Mouse (Mus musculus) liver, postnatal 0 days (tissue): Measurements from ENCODE around the gene Stk35. TPM values are rescaled to one million over a fixed set of nuclear protein-coding genes. Genes with fewer than 3 reads are reported as not detected.
A peak's percentile ranks its signal among the peaks of the same experiment; 100 is the strongest.
"Not testable (repeated sequence)": the region's sequence is repeated elsewhere in the genome, so short reads cannot be mapped to it uniquely, and the experiment has no call there.

Experiments used
- ATAC-seq: fragments of 200-750 bp; cut with Nextera tagmentation; 2 replicates; pipeline ENCODE4 v1.8.0; 2017; ENCODE audit warnings: mild to moderate bottlenecking, moderate library complexity
- DNase-seq: peaks from one replicate; pipeline ENCODE4 v3.0.0-alpha.2; 2016
- H3K27ac ChIP-seq: fragments of 300-500 bp; sonication (generic); 2 replicates; pipeline ENCODE4 v1.5.1; 2014; ENCODE audit warnings: antibody characterized with exemption, moderate library complexity, mild to moderate bottlenecking, low read depth
- H3K27me3 ChIP-seq: fragments of 300-500 bp; sonication (generic); 2 replicates; pipeline ENCODE4 v1.6.1; 2014; ENCODE audit warnings: low read length, control low read depth, mixed read lengths; ENCODE audit not compliant: insufficient read depth
- H3K36me3 ChIP-seq: fragments of 300-500 bp; sonication (generic); replicated peaks from 2 replicates; pipeline ENCODE4 v1.6.1; 2014; ENCODE audit warnings: mild to moderate bottlenecking, control low read depth, low read length, moderate library complexity, mixed read lengths; ENCODE audit not compliant: insufficient read depth
- H3K4me1 ChIP-seq: fragments of 300-500 bp; sonication (generic); 2 replicates; pipeline ENCODE4 v1.6.1; 2014; ENCODE audit warnings: antibody characterized with exemption, mild to moderate bottlenecking, control low read depth; ENCODE audit not compliant: insufficient read depth
- H3K4me2 ChIP-seq: fragments of 300-500 bp; sonication (generic); 2 replicates; pipeline ENCODE4 v1.6.1; 2014; ENCODE audit warnings: low read depth, mild to moderate bottlenecking, low read length, moderate library complexity, mixed read lengths
- H3K4me3 ChIP-seq: fragments of 300-500 bp; sonication (generic); 2 replicates; pipeline ENCODE4 v1.5.1; 2014; ENCODE audit warnings: low read depth, low read length
- H3K9ac ChIP-seq: fragments of 300-500 bp; sonication (generic); replicated peaks from 2 replicates; pipeline ENCODE4 v1.6.1; 2014; ENCODE audit warnings: mild to moderate bottlenecking, moderate library complexity
- H3K9me3 ChIP-seq: fragments of 300-500 bp; sonication (generic); 2 replicates; pipeline ENCODE4 v1.6.1; 2016; ENCODE audit warnings: mild to moderate bottlenecking, control low read depth, low read length, mixed read lengths
- CTCF ChIP-seq: sonication (generic); IDR thresholded peaks from 2 replicates; pipeline ENCODE4 v1.5.1; 2016; ENCODE audit warnings: antibody characterized with exemption, low read depth
- EP300 ChIP-seq: IDR thresholded peaks from 2 replicates; pipeline ENCODE4 v1.6.1; 2016; ENCODE audit warnings: antibody characterized with exemption, low read depth, mild to moderate bottlenecking
- WGBS: fragments of 180-500 bp; shearing (Covaris S2); extraction: QIAGEN DNeasy Blood & Tissue Kit; methylation state at CpG from one replicate; pipeline ENCODE4 v1.1.7; 2014; ENCODE audit not compliant: insufficient replicate concordance; 5-methylcytosine and 5-hydroxymethylcytosine counted together
- polyA plus RNA-seq: library from polyadenylated mRNA; unstranded; fragments of >200 nt; fragmentation: Nextera tagmentation; extraction: Ambion mirVana; gene quantifications from 2 replicates; pipeline ENCODE4 v1.2.1, GENCODE M21; 2015

Stk35 gene
- polyA plus RNA-seq, 1 experiment from 2014 or later = 2.7 TPM

DNA sequence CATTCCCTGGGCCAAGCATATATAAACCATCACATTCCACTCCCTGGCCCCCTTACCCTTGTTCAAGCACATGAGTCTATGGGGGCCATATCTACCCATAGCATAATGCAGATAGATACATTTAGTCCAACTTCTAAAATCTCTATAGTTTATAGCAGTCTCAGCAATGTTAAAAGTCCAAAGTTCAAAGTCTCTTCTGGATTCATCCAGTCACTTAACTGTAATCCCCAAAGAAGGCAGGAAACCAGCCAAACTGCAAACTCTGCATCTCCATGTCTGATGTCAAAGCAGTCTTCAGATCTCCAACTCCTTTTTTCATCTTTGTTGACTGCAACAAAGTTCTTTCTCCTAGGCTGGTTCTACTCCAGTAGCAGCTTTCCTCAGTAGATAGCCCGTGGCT, 38.0 kb downstream of the Stk35 start:
- H3K27ac ChIP-seq = no peak overlapping the region
- no peak overlapping the region for H3K4me3 ChIP-seq
- H3K27me3 ChIP-seq = no peaks in the 10 kb centered on the region
- H3K36me3 ChIP-seq = no peaks in the 10 kb centered on the region
- no peak for TF ChIP-seq EP300
- TF ChIP-seq CTCF = no peak
- DNase-seq = no peak
- H3K9me3 ChIP-seq = no peaks in the 10 kb centered on the region
- H3K4me1 ChIP-seq = peaks cover 4% of the 10 kb centered on the region
- H3K4me2 ChIP-seq = no peak overlapping the region
- no peak for ATAC-seq
- no peak overlapping the region for H3K9ac ChIP-seq
- 78% methylated on average over 1 of the region's 1 CpGs for WGBS

DNA sequence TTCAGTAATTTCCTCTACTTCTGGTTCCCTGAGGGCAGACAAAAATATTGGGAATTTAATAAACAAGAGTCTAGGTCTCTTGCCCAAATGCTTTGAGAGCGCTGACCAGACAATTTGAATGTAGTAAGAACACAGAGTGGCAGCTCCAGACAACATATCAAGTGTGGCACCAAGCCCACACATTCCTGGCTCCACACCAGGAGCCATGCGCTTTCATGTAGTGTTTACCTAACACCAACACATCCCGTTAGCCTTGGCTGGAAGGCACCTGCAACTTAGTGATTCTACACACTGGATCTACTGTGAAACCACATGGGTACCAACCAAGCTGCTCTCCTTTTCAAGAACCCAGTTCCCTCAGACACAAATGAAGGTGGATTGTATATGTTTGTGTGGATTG, 45.5 kb downstream of the Stk35 start:
- WGBS = 52% methylated on average over 3 of the region's 3 CpGs
- no peaks in the 10 kb centered on the region for H3K36me3 ChIP-seq
- no peak overlapping the region for H3K27ac ChIP-seq
- no peak overlapping the region for H3K4me2 ChIP-seq
- no peaks in the 10 kb centered on the region for H3K4me1 ChIP-seq
- H3K9ac ChIP-seq = no peak overlapping the region
- no peaks in the 10 kb centered on the region for H3K9me3 ChIP-seq
- no peak for TF ChIP-seq CTCF
- no peak for TF ChIP-seq EP300
- H3K27me3 ChIP-seq = no peaks in the 10 kb centered on the region
- H3K4me3 ChIP-seq = no peak overlapping the region
- ATAC-seq (no peak), DNase-seq (peak; percentile 25)

DNA sequence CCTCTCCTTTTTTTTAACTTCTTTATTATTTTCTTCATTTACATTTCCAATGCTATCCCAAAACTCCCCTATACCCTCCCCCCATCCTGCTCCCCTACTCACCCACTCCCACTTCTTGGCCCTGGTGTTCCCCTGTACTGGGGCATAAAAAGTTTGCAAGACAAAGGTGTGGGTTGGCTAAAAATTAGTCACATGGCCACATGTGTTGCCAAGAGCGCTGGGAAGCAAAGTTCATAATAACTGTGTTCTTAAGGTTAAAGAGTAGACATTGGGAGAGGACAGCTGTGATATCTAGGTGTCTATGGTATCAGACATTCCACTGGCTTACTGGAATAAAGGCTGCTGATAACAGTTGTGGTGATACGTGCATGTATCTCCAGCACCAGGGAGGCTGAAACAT, 46.2 kb downstream of the Stk35 start:
- Histone ChIP-seq H3K36me3 (no peaks in the 10 kb centered on the region), H3K9me3 (no peaks in the 10 kb centered on the region), H3K9ac (no peak overlapping the region), H3K27ac (no peak overlapping the region), H3K27me3 (no peaks in the 10 kb centered on the region), H3K4me1 (no peaks in the 10 kb centered on the region), H3K4me3 (no peak overlapping the region), H3K4me2 (no peak overlapping the region)
- WGBS = 64% methylated on average over 2 of the region's 2 CpGs
- no peak for TF ChIP-seq CTCF
- no peak for TF ChIP-seq EP300
- no peak for DNase-seq
- ATAC-seq = no peak

DNA sequence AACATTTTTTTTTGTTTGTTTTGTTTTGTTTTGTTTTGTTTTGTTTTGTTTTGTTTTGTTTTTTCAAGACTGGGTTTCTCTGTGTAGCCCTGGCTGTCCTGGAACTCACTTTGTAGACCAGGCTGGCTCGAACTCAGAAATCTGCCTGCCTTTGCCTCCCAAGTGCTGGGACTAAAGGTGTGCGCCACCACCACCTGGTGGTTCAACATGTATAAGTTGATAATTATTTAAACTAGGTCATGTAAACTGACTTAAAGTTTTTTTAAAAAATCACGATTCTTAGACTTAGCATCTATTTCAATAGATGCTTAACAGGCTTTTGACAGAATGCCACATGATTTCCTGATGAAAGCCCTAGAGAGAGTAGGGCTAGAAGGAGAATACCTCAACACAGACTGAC, 48.8 kb downstream of the Stk35 start:
- H3K4me2 ChIP-seq, H3K9ac ChIP-seq, H3K36me3 ChIP-seq, H3K27me3 ChIP-seq, H3K27ac ChIP-seq, H3K4me1 ChIP-seq, DNase-seq, ATAC-seq, H3K4me3 ChIP-seq, H3K9me3 ChIP-seq: not testable (repeated sequence)
- 66% methylated on average over 3 of the region's 3 CpGs for WGBS
- TF ChIP-seq CTCF = 0 out of 2 replicates have a peak, but pooled peaks have one; percentile 16

DNA sequence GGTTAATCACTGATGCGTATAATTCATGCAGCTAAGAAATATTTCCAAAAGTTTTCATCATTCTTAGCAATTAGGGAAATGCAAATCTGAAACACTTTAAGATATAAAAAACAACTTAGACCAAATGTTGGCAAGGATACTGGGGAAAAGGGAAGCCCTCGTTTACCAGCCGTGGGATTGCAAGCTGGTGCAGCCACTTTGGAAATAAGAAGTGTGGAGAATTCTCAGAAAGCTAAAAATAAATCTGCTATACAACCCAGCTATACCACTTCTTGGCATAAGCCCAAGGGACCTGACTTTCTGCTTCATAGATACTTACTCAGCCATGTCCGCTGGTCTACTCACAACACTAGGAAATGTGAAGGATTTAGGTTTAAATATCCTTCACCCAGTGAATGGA, 51.2 kb downstream of the Stk35 start:
- no peaks in the 10 kb centered on the region for H3K9me3 ChIP-seq
- no peak overlapping the region for H3K27ac ChIP-seq
- no peaks in the 10 kb centered on the region for H3K36me3 ChIP-seq
- no peak for ATAC-seq
- H3K4me1 ChIP-seq = no peaks in the 10 kb centered on the region
- H3K4me2 ChIP-seq = no peak overlapping the region
- no peak for DNase-seq
- no peak for TF ChIP-seq EP300
- TF ChIP-seq CTCF = no peak
- no peak overlapping the region for H3K4me3 ChIP-seq
- H3K27me3 ChIP-seq = no peaks in the 10 kb centered on the region
- H3K9ac ChIP-seq = no peak overlapping the region
- WGBS = 57% methylated on average over 4 of the region's 4 CpGs

DNA sequence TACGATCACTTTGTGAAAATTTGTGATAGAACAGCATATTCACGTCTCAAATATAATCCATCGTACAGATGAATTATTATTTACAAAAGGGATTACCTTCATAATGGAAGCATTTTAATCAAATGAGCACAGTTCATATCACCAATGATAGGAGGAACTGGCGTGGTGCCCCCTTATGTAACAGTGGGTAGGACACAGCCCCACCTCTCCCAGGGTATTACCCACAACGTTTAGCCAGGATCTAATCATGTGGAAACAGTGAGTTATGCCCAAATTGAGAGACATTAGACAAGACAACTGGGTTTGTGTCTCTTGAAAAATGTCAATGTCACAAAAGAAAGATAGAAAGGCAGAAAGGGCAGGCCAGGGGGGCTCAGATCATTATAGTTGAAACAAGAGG, 62.9 kb downstream of the Stk35 start:
- H3K4me3 ChIP-seq = no peak overlapping the region
- peaks cover 2% of the 10 kb centered on the region; the same call in 1 of the 2 replicates for H3K9me3 ChIP-seq
- TF ChIP-seq CTCF (no peak), EP300 (no peak)
- no peak overlapping the region for H3K4me2 ChIP-seq
- WGBS = 71% methylated on average over 5 of the region's 5 CpGs
- H3K27me3 ChIP-seq = no peaks in the 10 kb centered on the region
- ATAC-seq (no peak), DNase-seq (no peak)
- no peaks in the 10 kb centered on the region for H3K4me1 ChIP-seq
- no peak overlapping the region for H3K27ac ChIP-seq
- no peak overlapping the region for H3K9ac ChIP-seq
- no peaks in the 10 kb centered on the region for H3K36me3 ChIP-seq

DNA sequence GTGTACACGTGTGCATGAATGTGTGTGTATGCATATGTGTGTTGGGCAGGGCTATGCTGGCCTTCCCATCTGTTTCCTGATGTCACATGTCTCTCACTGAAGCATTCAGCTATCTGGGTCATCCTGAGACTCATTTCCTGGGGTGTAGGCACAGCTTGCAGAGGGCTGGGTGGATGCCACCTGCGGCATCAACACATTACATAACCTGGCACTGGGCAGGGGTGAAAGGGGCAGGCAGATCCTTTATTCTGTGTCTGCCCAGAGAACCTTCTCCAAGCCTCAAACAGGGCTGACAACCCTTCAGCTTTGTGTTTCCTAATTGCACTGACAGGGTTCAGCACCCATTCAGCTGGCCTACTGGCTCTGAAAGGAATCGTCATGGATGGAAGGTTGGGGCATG, 64.6 kb downstream of the Stk35 start:
- H3K9me3 ChIP-seq = peaks cover 2% of the 10 kb centered on the region; the same call in 1 of the 2 replicates
- ATAC-seq = no peak
- DNase-seq = no peak

More for the DNA sequence above, 64.6 kb downstream of the Stk35 start:
- no peaks in the 10 kb centered on the region for H3K27me3 ChIP-seq
- TF ChIP-seq EP300 (no peak), CTCF (no peak)
- WGBS = 47% methylated on average over 3 of the region's 3 CpGs
- no peaks in the 10 kb centered on the region for H3K36me3 ChIP-seq
- no peak overlapping the region for H3K4me3 ChIP-seq
- H3K4me1 ChIP-seq = no peaks in the 10 kb centered on the region
- no peak overlapping the region for H3K9ac ChIP-seq
- no peak overlapping the region for H3K27ac ChIP-seq
- no peak overlapping the region for H3K4me2 ChIP-seq
